Mouse (Mus musculus) lung, postnatal 0 days (tissue): ENCODE results near the gene Pink1. TPM values are rescaled to one million over a fixed set of nuclear protein-coding genes. Genes with fewer than 3 reads are reported as not detected.
A peak's percentile ranks its signal among the peaks of the same experiment; 100 is the strongest.

Experiments
- ATAC-seq: fragments of 200-750 bp; cut with Nextera tagmentation; 2 replicates; pipeline ENCODE4 v1.8.0; 2017; ENCODE audit warnings: moderate library complexity
- DNase-seq: peaks from one replicate; pipeline ENCODE4 v3.0.0-alpha.2; 2016; ENCODE audit warnings: low spot score
- H3K27ac ChIP-seq: fragments of 300-500 bp; sonication (generic); 2 replicates; pipeline ENCODE4 v1.5.1; 2014; ENCODE audit warnings: antibody characterized with exemption, mild to moderate bottlenecking, low read length, mixed read lengths
- H3K27me3 ChIP-seq: fragments of 300-500 bp; sonication (generic); replicated peaks from 2 replicates; pipeline ENCODE4 v1.6.1; 2014; ENCODE audit warnings: low read length, mixed read lengths; ENCODE audit not compliant: insufficient read depth
- H3K36me3 ChIP-seq: fragments of 300-500 bp; sonication (generic); 2 replicates; pipeline ENCODE4 v1.6.1; 2014; ENCODE audit warnings: low read length, mixed read lengths; ENCODE audit not compliant: insufficient read depth
- H3K4me1 ChIP-seq: fragments of 300-500 bp; sonication (generic); 2 replicates; pipeline ENCODE4 v1.6.1; 2014; ENCODE audit warnings: antibody characterized with exemption, low read depth, low read length, mixed read lengths; ENCODE audit not compliant: insufficient read depth
- H3K4me2 ChIP-seq: fragments of 300-500 bp; sonication (generic); replicated peaks from 2 replicates; pipeline ENCODE4 v1.6.1; 2014; ENCODE audit warnings: low read depth, mild to moderate bottlenecking, low read length, moderate library complexity, mixed read lengths
- H3K4me3 ChIP-seq: fragments of 300-500 bp; sonication (generic); 2 replicates; pipeline ENCODE4 v1.5.1; 2014; ENCODE audit warnings: low read depth, low read length
- H3K9ac ChIP-seq: fragments of 300-500 bp; sonication (generic); replicated peaks from 2 replicates; pipeline ENCODE4 v1.6.1; 2014; ENCODE audit warnings: low read depth, mild to moderate bottlenecking
- H3K9me3 ChIP-seq: fragments of 300-500 bp; sonication (generic); 2 replicates; pipeline ENCODE4 v1.6.1; 2016; ENCODE audit warnings: low read length, mixed read lengths
- CTCF ChIP-seq: IDR thresholded peaks from 2 replicates; pipeline ENCODE4 v1.5.1; 2016; ENCODE audit warnings: antibody characterized with exemption, mild to moderate bottlenecking
- EP300 ChIP-seq: IDR thresholded peaks from 2 replicates; pipeline ENCODE4 v1.6.1; 2016; ENCODE audit warnings: antibody characterized with exemption, mild to moderate bottlenecking, control low read depth
- WGBS: fragments of 180-500 bp; shearing (Covaris S2); extraction: QIAGEN DNeasy Blood & Tissue Kit; methylation state at CpG from one replicate; pipeline ENCODE4 v1.1.7; 2014; 5-methylcytosine and 5-hydroxymethylcytosine counted together
- polyA plus RNA-seq: library from polyadenylated mRNA; unstranded; fragments of >200 nt; fragmentation: Nextera tagmentation; extraction: Ambion mirVana; gene quantifications from 2 replicates; pipeline ENCODE4 v1.2.1, GENCODE M21; 2015

Gene Pink1
- polyA plus RNA-seq, 1 experiment from 2014 or later: 129 TPM

DNA sequence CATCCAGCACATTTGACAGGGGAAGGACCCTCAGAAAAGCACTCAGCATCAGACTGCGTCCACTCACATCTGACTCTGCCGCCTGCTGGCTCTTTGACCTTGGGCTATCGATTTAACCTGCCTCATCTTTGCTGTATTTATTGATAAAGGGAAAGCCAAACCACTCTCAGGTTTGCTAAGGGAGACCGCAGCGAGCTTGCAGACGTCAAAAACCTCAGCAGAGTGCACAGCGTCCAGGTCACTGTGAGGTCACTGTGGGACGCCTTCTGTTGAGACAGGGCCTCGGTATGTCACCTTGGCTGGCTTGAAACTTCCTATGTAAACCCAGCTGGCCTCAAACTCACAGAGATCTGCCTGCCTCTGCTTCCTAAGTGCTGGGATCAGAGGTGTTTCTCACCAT lies 11.2 kb upstream of the Pink1 start:
- TF ChIP-seq CTCF (no peak), EP300 (no peak)
- H3K4me2 ChIP-seq: no peak overlapping the region
- no peaks in the 10 kb centered on the region for H3K36me3 ChIP-seq
- H3K4me1 ChIP-seq: no peaks in the 10 kb centered on the region
- H3K9ac ChIP-seq: no peak overlapping the region
- H3K27ac ChIP-seq: no peak overlapping the region
- DNase-seq (no peak), ATAC-seq (no peak)
- H3K27me3 ChIP-seq: no peaks in the 10 kb centered on the region
- WGBS: 55% methylated on average over 9 of the region's 9 CpGs
- H3K9me3 ChIP-seq: no peaks in the 10 kb centered on the region
- H3K4me3 ChIP-seq: no peak overlapping the region

DNA sequence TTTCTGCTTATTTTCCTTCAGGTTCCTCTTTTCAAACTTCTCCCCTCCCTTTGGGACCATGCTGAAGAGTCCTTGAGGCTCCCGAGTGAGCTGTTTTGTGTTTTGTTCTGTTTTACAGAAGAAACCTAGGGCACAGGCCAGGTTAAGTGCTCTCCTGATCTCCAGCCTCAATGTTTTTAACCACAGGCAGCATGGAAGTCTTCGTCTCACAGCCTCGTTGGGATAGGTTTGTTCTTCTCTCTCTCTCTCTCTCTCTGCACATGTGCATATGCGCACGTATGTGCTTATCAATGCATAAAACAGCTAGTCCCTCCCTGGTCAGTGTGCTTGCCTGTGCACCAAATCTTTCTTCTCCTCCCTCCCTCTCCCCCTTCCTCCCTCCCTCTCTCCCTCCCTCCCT lies 10.8 kb upstream of the Pink1 start:
- Histone ChIP-seq H3K36me3 (no peaks in the 10 kb centered on the region), H3K4me3 (no peak overlapping the region), H3K9ac (no peak overlapping the region), H3K4me2 (no peak overlapping the region), H3K27ac (no peak overlapping the region), H3K4me1 (no peaks in the 10 kb centered on the region), H3K9me3 (no peaks in the 10 kb centered on the region), H3K27me3 (no peaks in the 10 kb centered on the region)
- ATAC-seq: no peak
- no peak for TF ChIP-seq CTCF
- WGBS: 53% methylated on average over 5 of the region's 5 CpGs
- no peak for DNase-seq

GRCm38 (mm10) chr4:138335648-138336047 lies 9.5 kb upstream of the Pink1 start:
- Histone ChIP-seq H3K27ac (no peak overlapping the region), H3K9me3 (no peaks in the 10 kb centered on the region), H3K36me3 (no peaks in the 10 kb centered on the region), H3K4me2 (no peak overlapping the region), H3K9ac (no peak overlapping the region), H3K4me1 (no peaks in the 10 kb centered on the region), H3K4me3 (no peak overlapping the region), H3K27me3 (no peaks in the 10 kb centered on the region)
- no peak for DNase-seq
- ATAC-seq: no peak
- WGBS: 87% methylated on average over 6 of the region's 6 CpGs
- TF ChIP-seq EP300 (no peak), CTCF (peak; percentile 48)

GRCm38 (mm10) chr4:138335036-138335435 lies 8.9 kb upstream of the Pink1 start:
- Histone ChIP-seq H3K9me3 (no peaks in the 10 kb centered on the region), H3K27ac (no peak overlapping the region), H3K9ac (no peak overlapping the region), H3K4me2 (no peak overlapping the region), H3K27me3 (no peaks in the 10 kb centered on the region), H3K4me1 (no peaks in the 10 kb centered on the region), H3K4me3 (no peak overlapping the region), H3K36me3 (no peaks in the 10 kb centered on the region)
- WGBS: 79% methylated on average over 12 of the region's 12 CpGs
- TF ChIP-seq CTCF (no peak), EP300 (no peak)
- ATAC-seq (no peak), DNase-seq (no peak)

DNA sequence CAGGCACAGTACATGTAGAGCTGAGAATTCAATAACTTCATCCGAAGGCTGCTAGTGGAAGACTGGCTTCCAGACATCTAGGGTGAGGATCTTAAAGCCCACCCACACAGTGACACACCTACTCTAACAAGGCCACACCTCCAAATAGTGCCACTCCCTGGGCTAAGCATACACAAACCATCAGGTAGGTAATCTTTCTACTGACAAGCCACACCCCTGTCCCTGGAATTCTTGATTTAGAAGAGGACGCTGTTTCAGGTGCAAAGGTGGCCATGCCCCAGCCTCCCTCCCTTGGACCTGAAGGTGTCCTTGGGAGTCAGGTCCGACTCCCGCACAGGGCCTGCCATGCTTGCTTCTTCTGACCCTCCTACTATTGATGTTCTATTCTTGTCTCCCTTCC lies 7.0 kb upstream of the Pink1 start:
- no peaks in the 10 kb centered on the region for H3K4me1 ChIP-seq
- no peak for TF ChIP-seq EP300
- TF ChIP-seq CTCF: no peak
- H3K36me3 ChIP-seq: no peaks in the 10 kb centered on the region
- 66% methylated on average over 4 of the region's 4 CpGs for WGBS
- ATAC-seq (no peak), DNase-seq (no peak)
- no peaks in the 10 kb centered on the region for H3K9me3 ChIP-seq
- H3K27ac ChIP-seq: no peak overlapping the region
- no peaks in the 10 kb centered on the region for H3K27me3 ChIP-seq
- H3K4me2 ChIP-seq: no peak overlapping the region
- no peak overlapping the region for H3K9ac ChIP-seq
- H3K4me3 ChIP-seq: no peak overlapping the region

- no peak overlapping the region for H3K9ac ChIP-seq
- H3K4me2 ChIP-seq: no peak overlapping the region
- 65% methylated on average over 9 of the region's 9 CpGs for WGBS
- H3K4me3 ChIP-seq: no peak overlapping the region
- DNase-seq (no peak), ATAC-seq (no peak)
- no peaks in the 10 kb centered on the region for H3K4me1 ChIP-seq
- H3K27me3 ChIP-seq: no peaks in the 10 kb centered on the region
- no peaks in the 10 kb centered on the region for H3K9me3 ChIP-seq
- no peak for TF ChIP-seq EP300
- no peak for TF ChIP-seq CTCF
- no peak overlapping the region for H3K27ac ChIP-seq
- no peaks in the 10 kb centered on the region for H3K36me3 ChIP-seq
These were observed 5.5 kb upstream of the Pink1 start for GRCm38 (mm10) chr4:138331647-138332046.

DNA sequence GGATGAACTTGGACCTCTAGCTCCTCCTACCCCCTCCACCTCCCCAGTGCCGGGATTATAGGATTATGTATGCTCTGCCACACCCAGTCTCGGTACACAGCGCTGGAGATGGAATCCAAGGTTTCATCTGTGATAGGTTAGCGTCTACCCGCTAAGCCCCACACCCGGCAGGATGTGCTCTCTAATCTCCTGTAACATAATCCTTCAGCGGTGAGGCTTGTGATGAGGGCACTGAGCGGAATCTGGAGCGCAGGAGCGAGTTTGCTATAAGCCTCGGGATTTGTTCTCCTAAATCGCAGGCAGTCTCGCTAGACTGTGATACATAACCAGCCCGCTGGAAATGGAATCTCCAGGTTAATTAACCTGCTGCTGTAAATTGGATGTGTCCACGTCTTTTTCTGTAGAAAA lies 4.2 kb upstream of the Pink1 start:
- WGBS: 12% methylated on average over 15 of the region's 15 CpGs
- no peaks in the 10 kb centered on the region for H3K36me3 ChIP-seq
- DNase-seq (no peak), ATAC-seq (no peak)
- no peaks in the 10 kb centered on the region for H3K4me1 ChIP-seq
- no peak overlapping the region for H3K4me3 ChIP-seq
- TF ChIP-seq EP300 (no peak), CTCF (no peak)
- H3K9ac ChIP-seq: no peak overlapping the region
- H3K27me3 ChIP-seq: no peaks in the 10 kb centered on the region
- no peak overlapping the region for H3K4me2 ChIP-seq
- H3K27ac ChIP-seq: no peak overlapping the region
- no peaks in the 10 kb centered on the region for H3K9me3 ChIP-seq
